In the genomic region with DNA sequence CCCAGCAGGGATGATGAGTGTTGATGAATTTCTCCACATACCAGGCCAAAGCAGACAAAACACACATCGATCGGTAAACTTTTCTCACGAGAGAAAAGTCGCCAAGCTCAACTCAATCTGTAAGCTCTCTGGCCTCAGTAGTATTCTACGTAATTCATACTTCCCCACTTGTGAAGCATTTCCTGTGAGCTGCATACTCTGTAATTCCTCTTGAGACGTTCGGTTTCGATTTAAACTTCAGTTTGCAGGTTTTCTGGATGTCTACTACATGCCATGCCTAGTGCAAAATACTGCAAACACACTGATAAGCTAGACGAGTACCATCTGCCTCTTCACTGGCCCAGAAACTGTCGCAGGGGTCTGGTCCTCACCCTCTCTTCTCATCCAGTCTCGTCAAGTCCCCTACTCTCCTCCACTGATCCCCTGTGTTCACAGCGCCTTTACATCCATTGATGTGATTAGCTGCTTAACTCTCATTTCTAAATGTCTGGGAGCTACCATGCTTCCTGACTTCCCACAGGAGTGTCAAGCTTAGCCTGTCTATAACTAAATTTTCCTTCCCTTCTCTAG, we compare ENCODE assay signal across 15 mouse cellular contexts. TPM values are rescaled to one million over a fixed set of nuclear protein-coding genes. Genes with fewer than 3 reads are reported as not detected.
DNase-seq lines count a peak whose midpoint lies in the region; ATAC-seq lines count a peak whose summit lies in the region.
"Had no signal": no experiment of that assay in that cellular context is flagged by ENCODE, and none has a peak within 500 bp of the region (broad histone marks: within the 10 kb centered on the region; RNA-seq: fewer than 3 reads in every experiment).

No protein-coding gene starts in this region.

- peak overlapping the region; percentile 97; the same call in 1 of the 2 replicates for H3K27ac ChIP-seq in kidney, embryonic 15.5 days
- H3K27ac ChIP-seq in kidney, embryonic 16.5 days (ENCODE audit: low read length): no peak overlapping the region
- H3K27ac ChIP-seq in liver, embryonic 15.5 days (replicated peaks): peak overlapping the region; percentile 62
- H3K27ac ChIP-seq: midbrain, embryonic 12.5 days had no signal

- intact Hi-C loops in left cerebral cortex, postnatal 4 days (cut with DNase I): no loop called here

- DNase-seq in CD4-positive helper T cell, adult 2 months (ENCODE audit: low read depth, low spot score): peak; percentile 68
- no peak for DNase-seq in frontal cortex, postnatal 10 days (ENCODE audit: low spot score in 2 of 2)
- no peak for DNase-seq in left cerebral cortex, postnatal 4 days
- no peak for DNase-seq in right cerebral cortex, postnatal 36 days (ENCODE audit: low spot score in 2 of 2)
- DNase-seq: cerebellum, postnatal 14 days; heart, adult 18-20 months; lung, postnatal 10 days; right cerebral cortex, adult 18-20 months; thymus, postnatal 14 days had no signal

- H3K4me2 ChIP-seq in kidney, embryonic 15.5 days: no peak overlapping the region
- no peak overlapping the region for H3K4me2 ChIP-seq in kidney, embryonic 16.5 days (replicated peaks; ENCODE audit: low read depth, low read length)
- peak overlapping the region; percentile 13 for H3K4me2 ChIP-seq in liver, embryonic 15.5 days
- H3K4me2 ChIP-seq: midbrain, embryonic 12.5 days had no signal

- H3K4me1 ChIP-seq in kidney, embryonic 15.5 days: peaks cover 27% of the 10 kb centered on the region
- H3K4me1 ChIP-seq in kidney, embryonic 16.5 days (ENCODE audit: insufficient read depth, low read length): peaks cover 22% of the 10 kb centered on the region
- H3K4me1 ChIP-seq in liver, embryonic 15.5 days (replicated peaks): peaks cover 60% of the 10 kb centered on the region

- H3K9me3 ChIP-seq in kidney, embryonic 15.5 days (replicated peaks): no peaks in the 10 kb centered on the region
- H3K9me3 ChIP-seq in kidney, embryonic 16.5 days (ENCODE audit: low read length): no peaks in the 10 kb centered on the region
- H3K9me3 ChIP-seq in liver, embryonic 15.5 days (replicated peaks): no peaks in the 10 kb centered on the region
- H3K9me3 ChIP-seq: midbrain, embryonic 12.5 days had no signal

- WGBS in kidney, embryonic 15.5 days: 76% methylated on average over 12 of the region's 12 CpGs
- 75% methylated on average over 12 of the region's 12 CpGs for WGBS in kidney, embryonic 16.5 days
- WGBS in liver, embryonic 15.5 days (ENCODE audit: insufficient replicate concordance): 56% methylated on average over 12 of the region's 12 CpGs

- H3K36me3 ChIP-seq in kidney, embryonic 15.5 days: 0 out of 2 replicates have a peak, but pooled peaks cover 1% of the 10 kb centered on the region
- H3K36me3 ChIP-seq in kidney, embryonic 16.5 days (ENCODE audit: insufficient read depth, low read length): no peaks in the 10 kb centered on the region
- H3K36me3 ChIP-seq in liver, embryonic 15.5 days (replicated peaks): 0 out of 2 replicates have a peak, but pooled peaks cover 10% of the 10 kb centered on the region
- H3K36me3 ChIP-seq: midbrain, embryonic 12.5 days had no signal

- ATAC-seq in kidney, embryonic 15.5 days (replicated peaks; ENCODE audit: low FRiP score): no peak
- ATAC-seq in kidney, embryonic 16.5 days (ENCODE audit: low FRiP score, low TSS enrichment): no peak
- ATAC-seq in activated CD4-positive, CD25-positive, alpha-beta regulatory T cell, adult 4 months: peak; percentile 12
- no peak for ATAC-seq in liver, embryonic 15.5 days (ENCODE audit: insufficient read depth)
- ATAC-seq: forebrain, embryonic 14.5 days had no signal

- no peak overlapping the region for H3K9ac ChIP-seq in kidney, embryonic 15.5 days
- no peak overlapping the region for H3K9ac ChIP-seq in kidney, embryonic 16.5 days (replicated peaks; ENCODE audit: low read length)
- H3K9ac ChIP-seq in liver, embryonic 15.5 days: 0 out of 2 replicates have a peak overlapping the region, but pooled peaks have one; percentile 12
- H3K9ac ChIP-seq: midbrain, embryonic 12.5 days had no signal

- H3K4me3 ChIP-seq in kidney, embryonic 15.5 days (replicated peaks): no peak overlapping the region
- no peak overlapping the region for H3K4me3 ChIP-seq in kidney, embryonic 16.5 days (ENCODE audit: low read length)
- no peak overlapping the region for H3K4me3 ChIP-seq in liver, embryonic 15.5 days (replicated peaks)
- H3K4me3 ChIP-seq: midbrain, embryonic 12.5 days had no signal

- H3K27me3 ChIP-seq in kidney, embryonic 15.5 days: no peaks in the 10 kb centered on the region
- no peaks in the 10 kb centered on the region for H3K27me3 ChIP-seq in kidney, embryonic 16.5 days (ENCODE audit: insufficient read depth, low read length)
- H3K27me3 ChIP-seq in liver, embryonic 15.5 days: no peaks in the 10 kb centered on the region
- H3K27me3 ChIP-seq: midbrain, embryonic 12.5 days had no signal

RNA-seq across cellular contexts. Expression of gene Thrap3, which starts 2.2 kb away (rescaled TPM):
- polyA plus RNA-seq in kidney, embryonic 15.5 days (2015; fragmentation: Nextera tagmentation; extraction: Ambion mirVana): 219 and 230 TPM in 2 replicates
- 210 and 218 TPM in 2 replicates for polyA plus RNA-seq in kidney, embryonic 16.5 days (2015; fragmentation: Nextera tagmentation; extraction: Ambion mirVana)
- polyA plus RNA-seq in activated CD4-positive, CD25-positive, alpha-beta regulatory T cell, adult 4 months (2017; shearing (Covaris generic)): 100 to 1,000 TPM; 205 to 236 TPM
- 79.2 and 82.0 TPM in 2 replicates for polyA plus RNA-seq in liver, embryonic 15.5 days (2015; fragmentation: Nextera tagmentation; extraction: Ambion mirVana)
- total RNA-seq in left cerebral cortex, postnatal 4 days (2021): 100 to 1,000 TPM; 165 TPM

RNA-seq across cellular contexts. Expression of gene Sh3d21, which starts 41.5 kb away (rescaled TPM):
- polyA plus RNA-seq in kidney, embryonic 15.5 days (2015; fragmentation: Nextera tagmentation; extraction: Ambion mirVana): 8.3 and 9.5 TPM in 2 replicates
- polyA plus RNA-seq in kidney, embryonic 16.5 days (2015; fragmentation: Nextera tagmentation; extraction: Ambion mirVana): 9.1 and 10.5 TPM in 2 replicates
- polyA plus RNA-seq in activated CD4-positive, CD25-positive, alpha-beta regulatory T cell, adult 4 months (2017; shearing (Covaris generic)): under 1 TPM in 1 of 2 experiments, not detected in 1; 0.92 TPM
- 1.4 and 1.6 TPM in 2 replicates for polyA plus RNA-seq in liver, embryonic 15.5 days (2015; fragmentation: Nextera tagmentation; extraction: Ambion mirVana)
- total RNA-seq in left cerebral cortex, postnatal 4 days (2021): 1 to 10 TPM in 1 of 2 experiments, under 1 TPM in 1; 0.58 to 1.3 TPM

RNA-seq across cellular contexts. Expression of gene Map7d1, which starts 51.4 kb away (rescaled TPM):
- 39.6 and 40.7 TPM in 2 replicates for polyA plus RNA-seq in kidney, embryonic 15.5 days (2015; fragmentation: Nextera tagmentation; extraction: Ambion mirVana)
- polyA plus RNA-seq in kidney, embryonic 16.5 days (2015; fragmentation: Nextera tagmentation; extraction: Ambion mirVana): 31.5 and 32.2 TPM in 2 replicates
- polyA plus RNA-seq in activated CD4-positive, CD25-positive, alpha-beta regulatory T cell, adult 4 months (2017; shearing (Covaris generic)): 1 to 10 TPM; 6.7 to 7.4 TPM
- 6.7 and 7.7 TPM in 2 replicates for polyA plus RNA-seq in liver, embryonic 15.5 days (2015; fragmentation: Nextera tagmentation; extraction: Ambion mirVana)
- 100 to 1,000 TPM; 211 to 214 TPM for total RNA-seq in left cerebral cortex, postnatal 4 days (2021)

RNA-seq across cellular contexts. Expression of gene Eva1b, which starts 57.2 kb away (rescaled TPM):
- 90.0 and 98.5 TPM in 2 replicates for polyA plus RNA-seq in kidney, embryonic 15.5 days (2015; fragmentation: Nextera tagmentation; extraction: Ambion mirVana)
- polyA plus RNA-seq in kidney, embryonic 16.5 days (2015; fragmentation: Nextera tagmentation; extraction: Ambion mirVana): 99.9 and 103 TPM in 2 replicates
- polyA plus RNA-seq in activated CD4-positive, CD25-positive, alpha-beta regulatory T cell, adult 4 months (2017; shearing (Covaris generic)): 10 to 100 TPM; 18.8 to 19.0 TPM
- polyA plus RNA-seq in liver, embryonic 15.5 days (2015; fragmentation: Nextera tagmentation; extraction: Ambion mirVana): 12.5 and 14.0 TPM in 2 replicates
- total RNA-seq in left cerebral cortex, postnatal 4 days (2021): 1 to 10 TPM; 6.3 to 7.2 TPM

RNA-seq across cellular contexts. Expression of gene Trappc3, which starts 57.4 kb away (rescaled TPM):
- 106 and 111 TPM in 2 replicates for polyA plus RNA-seq in kidney, embryonic 15.5 days (2015; fragmentation: Nextera tagmentation; extraction: Ambion mirVana)
- polyA plus RNA-seq in kidney, embryonic 16.5 days (2015; fragmentation: Nextera tagmentation; extraction: Ambion mirVana): 113 and 120 TPM in 2 replicates
- polyA plus RNA-seq in activated CD4-positive, CD25-positive, alpha-beta regulatory T cell, adult 4 months (2017; shearing (Covaris generic)): 10 to 100 TPM; 57.1 to 80.8 TPM
- 32.1 and 32.6 TPM in 2 replicates for polyA plus RNA-seq in liver, embryonic 15.5 days (2015; fragmentation: Nextera tagmentation; extraction: Ambion mirVana)
- 100 to 1,000 TPM; 102 to 105 TPM for total RNA-seq in left cerebral cortex, postnatal 4 days (2021)
